Mouse (Mus musculus) NIH3T3 (cell line): ENCODE data around the gene Zfp62.
"Not testable (repeated sequence)": the region's sequence is repeated elsewhere in the genome, so short reads cannot be mapped to it uniquely, and the experiment has no call there.

ENCODE experiments used
- DNase-seq: peaks from one replicate; pipeline ENCODE4 v3.0.0-alpha.2; 2012; ENCODE audit warnings: low read depth

Zfp62 gene

DNA sequence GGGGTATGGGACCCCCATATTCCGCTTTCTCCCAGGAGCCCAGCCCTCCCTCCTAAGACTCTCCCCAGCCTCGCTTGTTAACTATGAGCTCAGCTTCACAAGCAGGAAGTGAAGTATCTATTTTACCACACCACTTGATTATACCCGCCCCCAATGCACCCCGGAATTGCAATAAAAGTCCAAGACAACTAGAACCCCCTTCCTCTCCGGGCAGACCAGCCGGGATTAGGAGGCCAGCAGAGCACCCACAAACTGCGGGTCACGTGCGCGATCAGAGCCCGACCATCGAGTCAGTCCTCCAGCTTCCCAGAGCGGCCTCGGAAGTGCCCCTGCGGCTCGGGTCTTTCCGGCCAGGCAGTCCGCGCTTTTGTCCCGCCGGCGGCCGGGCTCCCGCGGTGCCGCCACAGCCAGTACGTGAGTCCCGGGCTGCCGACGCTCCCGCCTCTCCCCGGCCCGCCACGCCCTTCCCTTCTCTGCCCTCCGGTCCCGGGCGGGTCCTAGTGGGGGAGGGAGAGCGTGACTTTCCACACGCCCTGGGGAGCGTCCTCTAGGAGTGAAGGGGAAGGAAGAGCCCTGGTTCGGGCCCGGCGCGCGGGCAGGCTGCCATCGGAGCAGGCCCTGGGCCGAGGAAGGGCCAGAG is at the start of gene Zfp62:
Gene Zfp62 (plus strand): TSS at position 164 of the 640 bp plus-strand sequence.
- peak; percentile 96 for DNase-seq

DNA sequence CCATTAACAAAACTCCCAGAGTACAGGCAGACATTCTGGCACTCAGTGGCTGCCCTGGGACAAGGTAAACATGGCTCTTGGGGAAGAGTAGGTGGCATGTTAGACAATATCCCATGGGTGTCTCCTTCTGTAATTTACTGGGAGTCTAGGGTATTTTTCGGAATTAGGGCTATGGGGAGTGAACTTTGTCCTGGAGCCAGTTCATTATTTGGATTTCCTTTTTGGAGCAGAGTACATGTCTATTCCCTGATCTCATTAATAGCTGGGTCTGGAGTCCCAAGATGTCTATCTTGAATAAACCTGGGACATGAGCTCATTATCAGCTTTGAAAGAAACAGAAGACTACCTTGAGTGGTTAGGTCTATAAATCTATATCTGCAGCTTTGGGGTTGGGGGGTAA is 49.0 kb upstream of the Zfp62 start, which contains the start of gene Olfr1394:
Gene Olfr1394 (plus strand): TSS at position 301 of the 400 bp plus-strand sequence.
- DNase-seq, result no peak

DNA sequence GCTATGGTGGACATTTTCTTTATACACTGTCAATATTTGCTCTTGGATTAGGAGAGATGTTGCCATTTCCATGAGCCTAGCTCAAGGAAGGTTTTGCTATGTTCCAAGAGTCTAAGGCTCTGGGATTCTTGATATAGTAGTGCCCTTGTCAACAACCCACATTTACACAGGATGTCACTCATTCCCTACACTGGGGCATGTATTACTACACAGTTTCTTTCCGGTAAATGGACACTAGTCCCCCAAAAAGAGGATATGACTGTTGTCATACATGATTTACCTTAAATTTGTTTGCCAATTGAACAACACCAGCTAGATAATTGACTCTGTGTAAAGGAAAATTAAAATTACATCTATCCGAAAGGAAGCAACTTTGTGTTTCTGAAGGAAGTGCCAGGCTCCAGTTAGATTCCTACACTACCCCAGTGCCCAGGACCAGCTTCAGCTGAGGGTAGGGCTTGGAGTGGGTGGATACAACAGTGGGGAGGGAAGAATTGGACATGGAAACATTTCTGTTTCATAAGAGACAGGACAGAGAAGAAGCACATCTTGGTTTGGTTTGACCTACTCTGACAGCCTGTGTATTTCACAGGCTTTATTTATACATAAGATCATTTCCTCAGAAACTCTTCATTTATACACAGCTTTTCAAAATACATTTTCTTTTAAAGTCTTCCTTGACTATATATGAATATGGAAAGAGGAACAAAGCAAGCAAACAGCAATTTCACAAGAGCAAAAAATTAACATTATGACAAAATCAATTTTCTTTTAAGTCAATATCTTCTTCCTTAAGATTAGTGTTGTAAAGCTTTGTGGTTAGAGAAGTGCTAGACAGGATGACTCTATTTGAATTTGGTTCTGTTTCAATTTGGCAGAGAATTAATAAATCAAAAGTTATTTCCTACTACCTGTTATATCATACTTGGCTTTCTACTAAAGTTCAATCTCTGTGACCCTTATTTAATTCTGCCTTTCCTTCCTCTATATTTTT is 46.0 kb upstream of the Zfp62 start:
- DNase-seq, result no peak

DNA sequence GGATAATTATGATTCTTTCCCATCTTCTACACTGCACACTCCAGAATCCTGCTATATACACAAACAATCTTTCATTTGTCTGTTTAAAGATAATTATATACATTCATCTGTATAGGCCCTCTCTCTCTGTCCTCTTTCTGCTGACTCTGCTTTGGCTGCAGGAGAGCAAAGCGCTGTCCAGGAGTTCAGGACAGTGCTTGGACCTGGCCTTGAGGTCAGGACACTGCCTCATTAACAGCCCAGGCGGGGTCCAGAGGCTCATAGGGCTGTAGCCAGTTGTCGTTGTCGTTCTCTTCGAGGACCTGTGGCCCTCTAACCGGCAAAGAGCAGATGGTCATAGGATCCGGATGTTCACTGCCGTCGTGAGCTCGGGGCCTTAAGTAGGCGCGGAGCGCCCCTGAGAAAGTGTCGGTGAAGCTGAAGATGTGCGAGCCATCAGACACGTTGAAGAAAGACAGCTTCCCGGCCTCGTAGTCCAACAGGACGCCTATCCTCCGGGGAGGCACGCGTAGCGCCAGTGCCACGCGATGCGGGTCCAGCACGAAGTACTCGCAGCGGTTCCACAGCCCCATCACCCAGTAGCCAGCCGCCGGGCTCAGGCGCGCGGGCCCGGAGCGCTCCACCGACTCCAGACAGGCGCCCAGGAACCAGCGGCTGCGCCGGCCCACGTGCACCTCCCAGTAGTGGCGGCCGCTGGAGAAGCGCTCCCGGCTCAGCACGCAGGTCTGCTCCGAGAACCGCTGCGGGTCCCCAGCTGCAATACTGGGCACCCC is 34.1 kb upstream of the Zfp62 start:
- no peak for DNase-seq

DNA sequence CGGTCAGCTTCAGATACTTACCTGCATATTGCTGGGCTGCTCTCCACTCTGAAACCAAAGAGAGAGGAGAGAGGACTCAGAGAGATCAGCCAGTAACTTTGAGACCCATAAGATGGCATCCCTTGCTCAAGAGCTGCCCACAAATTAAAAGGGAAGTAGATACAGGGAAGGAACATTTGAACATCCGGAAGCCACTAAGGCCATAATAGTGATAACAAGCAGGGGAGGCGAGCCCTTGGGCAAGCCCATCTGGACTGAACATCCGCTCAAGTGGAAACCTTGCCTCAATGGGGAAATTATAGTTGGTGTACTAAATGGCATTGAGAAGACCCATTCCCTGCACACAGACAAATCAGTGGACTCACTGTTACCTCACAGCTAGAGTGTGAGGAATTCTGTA is 32.5 kb upstream of the Zfp62 start:
- no peak for DNase-seq

DNA sequence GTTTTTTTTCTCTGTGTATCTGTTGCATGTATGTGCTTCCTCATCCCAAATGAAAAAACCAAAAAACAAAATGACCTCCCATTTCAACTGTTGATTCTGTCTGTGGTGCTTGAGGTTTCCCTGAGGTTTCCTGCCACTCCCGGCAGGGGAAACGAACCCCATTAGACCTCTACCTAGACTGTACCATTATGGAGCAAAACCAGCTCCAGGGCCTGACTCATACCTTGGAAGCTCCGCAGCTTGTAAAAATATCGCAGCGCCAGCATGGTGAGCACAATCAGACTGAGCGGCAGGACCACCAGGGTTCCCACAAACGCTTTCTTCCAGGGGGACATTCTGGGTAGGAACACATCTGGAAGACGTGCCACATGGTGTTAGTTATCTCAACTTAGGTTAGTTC is 27.7 kb upstream of the Zfp62 start:
- DNase-seq, result no peak

DNA sequence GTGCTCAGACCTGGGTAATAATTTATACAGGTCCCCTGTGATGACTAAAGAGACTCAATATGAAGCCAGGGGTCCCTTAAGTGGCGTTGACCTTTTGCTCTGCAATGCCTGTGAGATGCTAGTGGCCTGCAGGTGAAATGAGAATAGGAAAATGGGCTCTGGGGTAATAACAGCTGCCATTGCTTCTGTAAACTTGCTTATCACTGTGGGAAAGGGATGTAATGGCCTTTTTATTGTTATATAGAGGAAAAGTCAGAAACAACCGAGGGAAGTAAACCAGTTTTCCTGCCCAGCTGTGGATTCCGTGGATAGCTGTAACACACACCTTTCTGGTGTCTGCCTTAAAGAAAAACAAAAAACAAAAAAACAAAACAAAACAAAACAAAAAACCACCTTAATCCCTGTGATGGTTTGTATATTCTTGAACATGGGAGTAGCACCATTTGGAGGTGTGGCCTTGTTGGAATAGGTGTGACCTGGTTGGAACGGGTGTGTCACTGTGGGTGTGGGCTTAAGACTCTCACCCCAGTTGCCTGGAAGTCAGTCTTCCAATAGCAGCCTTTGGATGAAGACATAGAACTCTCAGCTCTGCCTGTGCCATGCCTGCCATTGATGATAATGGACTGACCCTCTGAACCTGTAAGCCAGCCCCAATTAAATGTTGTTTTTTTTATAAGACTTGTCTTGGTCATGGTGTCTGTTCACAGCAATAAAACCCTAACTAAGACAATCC is 26.9 kb upstream of the Zfp62 start:
- not testable (repeated sequence) for DNase-seq

DNA sequence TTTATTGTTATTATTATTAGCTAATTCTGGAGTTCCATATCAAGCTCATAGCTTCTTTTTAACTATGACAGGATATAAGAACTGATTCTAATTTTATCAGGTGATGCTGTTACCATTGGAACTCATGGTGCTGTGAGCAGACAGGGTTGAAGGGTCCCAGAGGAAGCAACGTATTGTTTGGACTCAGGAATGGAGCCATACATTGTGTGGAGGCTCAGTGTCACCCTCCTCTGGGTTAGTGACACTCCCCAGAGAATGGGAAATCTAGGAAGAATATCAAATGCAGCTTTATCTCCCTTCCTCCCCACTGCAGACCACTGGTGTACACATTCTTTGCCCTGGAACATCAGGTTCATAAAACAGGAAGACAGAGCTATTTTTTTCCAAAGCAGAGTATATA is 19.9 kb upstream of the Zfp62 start:
- no peak for DNase-seq

DNA sequence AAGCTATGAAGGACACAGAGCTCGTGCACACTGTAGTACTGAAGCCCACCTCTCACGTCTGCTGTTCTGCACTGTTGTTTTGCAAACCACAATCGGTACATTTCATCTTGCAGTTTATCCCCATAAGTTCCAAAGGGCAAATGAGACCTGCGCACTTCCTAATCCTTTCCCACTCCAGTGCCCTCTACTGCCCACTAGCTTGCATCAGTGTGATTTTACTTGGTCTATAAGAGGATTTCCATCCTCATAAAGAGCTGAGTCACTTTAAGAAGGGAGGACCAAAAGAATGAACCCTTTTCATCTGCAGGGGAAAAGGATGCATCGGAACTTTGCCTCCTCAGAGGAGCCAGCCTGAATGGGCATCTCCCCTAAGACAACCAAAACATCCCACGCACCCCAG is 16.6 kb upstream of the Zfp62 start:
- DNase-seq, result peak; percentile 9

DNA sequence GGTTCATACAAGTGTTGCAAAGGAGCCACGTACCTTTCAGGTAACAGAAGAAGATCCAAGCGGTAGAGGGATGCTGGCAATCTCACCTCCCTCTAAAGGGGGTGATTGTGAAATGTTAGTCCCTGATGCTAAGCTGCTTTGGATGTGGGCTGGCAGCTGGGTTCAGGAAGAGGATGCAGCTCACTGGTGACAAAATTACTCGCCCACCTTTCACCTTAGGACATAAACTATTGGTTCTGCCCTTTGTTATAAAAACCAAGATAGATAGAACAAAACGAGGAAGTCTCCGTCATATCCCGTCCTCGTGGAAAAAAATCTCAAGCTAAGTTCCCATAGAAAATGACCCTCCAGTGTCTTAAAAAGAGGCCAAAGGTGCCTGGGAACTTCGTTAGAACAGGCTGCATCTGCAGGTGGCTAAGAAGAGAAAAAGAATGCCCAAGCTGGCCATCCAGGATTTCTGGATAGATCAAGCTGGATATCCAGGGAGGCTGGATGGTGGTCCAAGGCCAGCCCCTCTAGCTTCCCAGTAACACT is 16.1 kb upstream of the Zfp62 start, which contains the start of gene Btnl9:
Gene Btnl9 (minus strand): TSS at position 205 of the 534 bp plus-strand sequence.
- DNase-seq, result no peak

DNA sequence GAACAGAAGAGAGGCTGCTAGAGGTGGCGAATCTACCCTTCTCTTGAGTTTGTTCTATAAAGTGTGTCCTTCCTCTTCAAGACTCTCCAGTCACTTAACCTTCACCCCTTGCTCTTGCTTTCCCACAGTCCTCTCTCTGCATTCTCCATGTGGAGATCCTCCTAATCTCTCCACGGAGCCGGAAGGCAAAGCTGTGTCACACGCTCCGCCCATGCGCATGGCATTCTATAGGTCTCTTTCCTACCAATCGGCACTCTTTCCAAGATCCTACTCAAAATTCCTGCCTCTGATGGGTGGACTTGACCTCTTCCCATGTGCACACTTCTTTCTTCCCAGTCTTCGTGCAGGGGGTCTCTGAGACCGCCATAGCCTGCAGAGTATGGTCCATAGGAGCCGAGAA is 15.4 kb upstream of the Zfp62 start:
- DNase-seq, result no peak

DNA sequence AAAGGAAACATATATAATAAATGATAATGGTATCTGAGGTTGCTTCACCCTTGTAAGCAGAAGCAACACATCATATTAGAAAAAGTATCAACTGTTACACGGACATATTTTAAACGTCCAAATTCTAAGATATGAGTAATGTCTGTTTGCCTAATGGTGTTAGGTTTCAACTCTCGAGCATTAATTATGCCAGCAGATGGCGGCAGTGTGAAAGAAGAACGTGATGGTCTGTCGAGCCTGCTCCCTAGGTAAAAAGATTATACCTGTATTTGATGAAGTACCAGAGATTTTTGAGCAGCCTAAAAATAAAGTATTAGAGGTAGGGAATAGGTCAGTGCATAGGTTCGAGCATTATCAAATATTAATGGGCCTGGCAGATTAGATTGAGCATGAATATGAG is 13.4 kb upstream of the Zfp62 start:
- peak; percentile 86 for DNase-seq

DNA sequence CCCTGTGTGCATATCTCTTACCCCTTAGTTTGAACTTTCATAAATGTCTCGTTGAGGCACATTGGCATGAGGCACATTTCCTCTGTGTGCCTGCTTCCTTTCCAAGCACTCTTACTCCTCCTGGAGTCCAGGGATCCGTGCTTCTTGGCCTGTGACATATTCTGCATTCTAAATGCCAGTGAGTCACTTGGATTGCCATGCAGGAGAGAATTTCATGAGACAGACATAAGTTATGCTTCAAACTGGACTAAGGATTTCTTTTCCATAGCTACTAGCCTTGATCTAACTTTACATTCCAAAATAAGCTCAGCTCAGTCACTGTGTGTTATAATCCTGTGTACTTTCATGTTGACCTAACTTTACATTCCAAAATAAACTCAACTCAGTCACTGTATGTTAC is 12.0 kb upstream of the Zfp62 start:
- peak; percentile 41 for DNase-seq

DNA sequence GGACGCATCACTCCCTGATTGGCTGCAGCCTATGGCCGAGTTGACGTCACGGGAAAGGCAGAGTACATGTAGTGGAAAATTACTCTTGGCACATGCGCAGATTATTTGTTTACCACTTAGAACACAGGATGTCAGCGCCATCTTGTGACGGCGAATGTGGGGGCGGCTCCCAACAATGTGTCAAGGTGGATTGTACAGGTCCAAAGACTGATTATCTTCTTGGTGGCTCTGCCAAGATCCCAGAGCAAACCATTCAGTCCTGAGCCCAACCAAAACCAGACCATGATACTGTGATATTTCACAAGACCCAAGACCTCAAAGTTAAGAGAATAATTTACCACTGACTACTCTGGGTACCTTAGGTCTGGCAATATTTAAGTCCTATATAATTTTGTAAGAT is 8.3 kb upstream of the Zfp62 start:
- DNase-seq, result not testable (repeated sequence)

DNA sequence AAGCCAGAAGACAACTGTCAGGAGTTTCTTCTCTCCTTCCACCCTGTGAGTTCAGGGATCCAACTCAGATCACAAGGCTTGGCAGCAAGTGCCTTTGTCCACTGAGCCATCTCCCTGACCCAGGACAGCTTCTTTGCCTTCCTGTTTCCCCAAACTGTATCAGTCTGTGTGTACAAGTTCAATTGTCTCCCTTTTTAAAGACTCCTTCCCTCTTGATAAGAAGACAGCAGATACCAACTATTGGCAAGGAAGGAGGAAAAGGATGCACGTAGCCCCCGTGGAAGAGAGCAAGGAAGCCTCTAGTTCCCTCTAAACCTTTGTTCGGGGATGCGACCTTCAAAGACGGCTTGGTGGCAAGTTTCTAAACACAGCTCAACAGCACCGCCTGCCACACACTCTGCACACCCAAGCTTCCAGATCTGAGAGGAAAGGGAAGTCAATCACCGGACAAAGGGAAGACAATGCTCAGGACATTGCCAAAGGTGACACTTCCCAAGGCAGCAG is 7.2 kb upstream of the Zfp62 start:
- no peak for DNase-seq

DNA sequence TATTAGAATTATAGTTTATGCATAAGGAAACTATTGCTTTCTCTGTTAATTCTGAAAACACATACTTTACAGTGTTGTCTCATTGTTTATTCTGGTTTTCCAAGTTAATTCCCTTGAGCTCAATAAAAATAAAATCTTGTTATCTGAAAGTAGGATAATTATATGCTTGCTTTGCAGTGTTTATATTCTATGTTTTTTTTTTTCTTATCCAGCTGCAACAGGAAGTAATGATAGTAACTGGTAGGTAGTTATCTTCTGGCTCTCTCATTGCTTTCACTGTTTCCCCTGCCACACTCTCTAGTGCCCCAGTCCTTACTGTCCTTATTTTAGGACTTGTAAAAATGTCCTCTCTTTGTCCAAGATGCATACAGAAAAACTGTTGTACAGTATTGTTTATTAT is 2.4 kb upstream of the Zfp62 start:
- no peak for DNase-seq

DNA sequence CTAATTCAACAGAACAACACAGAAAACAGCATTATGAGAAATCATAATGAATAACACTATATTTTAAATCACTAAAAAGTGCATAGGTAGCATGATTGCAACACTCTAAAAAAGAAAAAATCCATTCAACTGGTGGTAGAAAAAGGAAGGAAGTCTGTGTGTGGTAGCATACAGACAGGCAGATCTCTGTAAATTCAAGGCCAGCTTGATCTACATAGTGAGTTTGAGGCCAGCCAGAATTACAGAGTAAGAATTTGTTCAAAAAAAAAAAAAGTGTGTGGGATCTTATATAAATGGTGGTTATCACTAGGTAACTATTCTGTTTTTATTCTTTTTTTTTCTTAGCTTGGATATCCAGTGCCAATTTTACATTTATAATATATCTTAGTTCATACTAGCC is 1.9 kb upstream of the Zfp62 start:
- no peak for DNase-seq

DNA sequence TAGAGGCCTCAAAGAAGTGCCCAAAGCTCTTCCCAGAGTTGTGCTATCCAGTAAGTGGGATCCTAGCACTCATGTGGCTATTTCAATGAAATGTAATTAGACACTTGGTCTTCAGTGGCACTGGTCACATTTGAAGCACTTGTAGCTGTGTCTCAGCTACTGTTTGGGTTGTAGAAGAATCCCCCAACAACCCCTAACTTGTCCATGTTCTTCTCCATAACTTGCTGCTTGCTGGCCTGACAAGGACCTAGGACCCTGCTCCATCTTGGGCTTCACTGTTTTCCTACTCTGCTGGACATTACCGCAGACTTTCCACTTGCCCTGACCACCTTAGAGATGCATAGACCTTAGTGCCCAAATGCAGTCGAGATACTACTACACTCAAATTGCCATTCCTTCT is 1.0 kb upstream of the Zfp62 start:
- DNase-seq, result peak; percentile 9

DNA sequence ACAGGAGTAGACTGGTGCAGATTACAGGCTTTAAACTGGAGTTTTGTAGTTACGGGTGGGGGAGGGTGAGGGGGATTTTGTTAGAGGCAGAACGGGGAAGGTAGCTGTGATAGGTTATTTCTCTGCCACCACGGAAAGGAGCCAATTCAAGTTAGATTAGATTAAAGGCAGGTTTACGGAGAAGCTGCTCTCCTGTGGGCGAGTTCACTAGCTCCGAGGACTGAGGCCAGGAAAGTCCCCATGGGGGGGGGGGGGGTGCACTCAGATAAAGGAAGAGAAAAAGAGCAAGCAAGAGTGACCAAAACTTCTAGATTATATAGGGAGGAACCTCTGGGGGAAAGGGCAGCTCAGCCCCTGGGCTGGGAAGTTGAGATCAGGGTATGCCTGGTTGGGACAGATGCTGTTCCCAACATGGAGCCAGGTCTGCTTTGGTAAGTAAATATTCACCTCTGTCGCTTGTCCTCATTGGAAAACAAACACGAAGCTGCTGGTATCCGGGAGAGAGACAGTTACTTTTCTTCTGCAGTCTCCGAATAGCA is 500 bp upstream of the Zfp62 start:
- DNase-seq, result peak; percentile 44

DNA sequence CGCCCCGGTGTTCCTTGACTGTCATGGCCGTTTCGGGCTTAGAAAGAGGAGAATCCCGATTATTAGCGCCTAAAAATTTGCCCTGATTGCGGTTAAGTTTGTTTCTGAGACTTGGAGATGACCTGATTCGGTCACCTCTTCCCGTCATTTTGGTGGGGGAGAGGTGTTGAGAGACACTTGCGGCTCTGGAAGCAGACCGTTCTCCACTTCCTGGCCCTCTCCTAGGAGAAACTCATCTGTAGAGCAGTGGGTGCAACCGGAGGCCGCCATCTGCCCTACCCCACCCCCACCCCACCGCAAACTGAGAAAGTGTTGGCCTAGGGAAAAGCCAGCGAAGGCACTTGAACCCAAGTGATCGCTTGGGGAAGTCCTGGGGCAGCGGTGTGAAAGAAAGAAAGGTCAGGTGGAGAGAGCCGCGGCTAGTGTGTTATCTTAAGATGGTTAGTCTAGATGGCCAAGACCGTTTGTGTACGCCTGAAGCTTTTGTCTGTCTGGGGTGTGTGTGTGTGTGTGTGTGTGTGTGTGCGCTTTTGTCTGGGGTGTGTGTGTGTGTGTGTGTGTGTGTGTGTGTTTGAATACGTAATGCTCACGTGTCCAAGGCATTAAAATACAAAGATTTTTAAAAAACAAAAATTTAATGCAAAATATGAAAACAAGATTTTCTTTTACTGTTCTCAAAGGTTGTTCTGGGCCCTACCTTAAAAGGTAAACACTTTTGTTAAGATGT is 842 bp downstream of the Zfp62 start:
- peak; percentile 70 for DNase-seq
